Mouse (Mus musculus) lung, adult 18-20 months (tissue): ENCODE measurements around the gene Ubald2.
A peak's percentile ranks its signal among the peaks of the same experiment; 100 is the strongest.

Experiments
- DNase-seq, 2 experiments: peaks; one replicate each; pipeline ENCODE4 v3.0.0; 2022; ENCODE audit warnings: mixed read lengths in 2 of 2

Ubald2 gene

DNA sequence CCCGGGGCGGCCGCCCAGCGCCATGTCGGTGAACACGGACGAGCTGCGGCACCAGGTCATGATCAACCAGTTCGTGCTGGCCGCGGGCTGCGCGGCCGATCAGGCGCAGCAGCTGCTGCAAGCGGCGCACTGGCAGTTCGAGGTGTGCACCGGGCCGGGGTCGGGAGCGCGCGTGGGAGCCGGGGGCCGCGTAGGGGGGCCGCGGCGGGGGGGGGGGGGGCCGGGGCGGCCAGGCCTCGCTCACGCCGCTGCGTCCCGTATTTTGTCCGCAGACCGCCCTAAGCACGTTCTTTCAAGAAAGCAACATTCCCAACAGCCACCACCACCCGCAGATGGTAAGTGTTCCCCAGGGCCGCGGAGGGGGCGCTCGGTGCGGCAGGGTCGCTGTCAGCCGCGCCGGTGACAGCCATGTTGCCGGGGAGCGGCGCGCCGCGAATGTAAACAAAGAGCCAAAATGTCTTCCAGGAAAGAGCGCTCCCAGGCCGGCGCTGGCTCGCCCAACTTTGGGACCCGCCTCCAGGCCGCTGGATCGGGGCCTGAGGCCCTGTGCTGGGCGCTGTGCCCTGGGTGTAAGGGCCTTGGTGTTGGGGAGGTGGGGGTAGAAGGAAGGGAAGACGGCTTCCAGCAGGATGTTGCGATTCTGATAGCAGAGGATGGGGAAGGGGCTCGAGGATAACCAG is 533 bp downstream of the Ubald2 start:
- DNase-seq, result peak; percentile 79 to 84

DNA sequence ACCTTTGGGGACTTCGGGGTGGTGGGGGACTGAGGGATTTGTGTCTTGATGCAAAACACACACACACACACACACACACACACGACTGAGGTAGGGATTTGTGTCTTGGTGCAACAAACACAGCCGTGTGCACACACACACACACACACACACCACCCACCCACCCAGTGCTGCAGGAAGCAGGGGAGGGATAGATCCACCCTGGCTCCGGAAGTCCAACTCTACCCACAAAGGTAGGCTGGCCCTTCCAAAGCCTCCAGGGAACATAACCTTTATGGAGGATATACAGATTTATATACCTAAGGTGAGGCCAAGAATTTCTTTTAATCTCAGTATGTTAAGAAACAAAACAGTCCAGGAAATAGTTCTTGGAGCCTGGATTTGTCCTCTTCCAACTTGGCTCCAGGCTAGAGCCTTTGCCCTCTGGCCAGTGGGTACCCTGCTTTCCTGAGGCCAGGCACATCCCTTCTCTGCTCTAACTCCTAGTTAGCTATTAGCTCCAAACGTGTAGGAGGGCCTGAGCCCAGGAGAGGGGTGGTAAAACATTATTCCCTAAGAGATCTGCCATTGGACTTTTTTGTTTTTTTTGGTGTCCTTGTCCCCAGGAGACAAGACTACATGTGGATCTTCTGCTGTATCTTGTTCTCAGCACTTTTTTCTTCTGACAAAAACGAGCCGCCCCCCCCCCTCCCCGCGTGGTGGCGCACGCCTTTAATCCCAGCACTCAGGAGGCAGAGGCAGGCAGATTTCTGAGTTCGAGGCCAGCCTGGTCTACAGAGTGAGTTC is 1.3 kb downstream of the Ubald2 start:
- DNase-seq, result no peak

DNA sequence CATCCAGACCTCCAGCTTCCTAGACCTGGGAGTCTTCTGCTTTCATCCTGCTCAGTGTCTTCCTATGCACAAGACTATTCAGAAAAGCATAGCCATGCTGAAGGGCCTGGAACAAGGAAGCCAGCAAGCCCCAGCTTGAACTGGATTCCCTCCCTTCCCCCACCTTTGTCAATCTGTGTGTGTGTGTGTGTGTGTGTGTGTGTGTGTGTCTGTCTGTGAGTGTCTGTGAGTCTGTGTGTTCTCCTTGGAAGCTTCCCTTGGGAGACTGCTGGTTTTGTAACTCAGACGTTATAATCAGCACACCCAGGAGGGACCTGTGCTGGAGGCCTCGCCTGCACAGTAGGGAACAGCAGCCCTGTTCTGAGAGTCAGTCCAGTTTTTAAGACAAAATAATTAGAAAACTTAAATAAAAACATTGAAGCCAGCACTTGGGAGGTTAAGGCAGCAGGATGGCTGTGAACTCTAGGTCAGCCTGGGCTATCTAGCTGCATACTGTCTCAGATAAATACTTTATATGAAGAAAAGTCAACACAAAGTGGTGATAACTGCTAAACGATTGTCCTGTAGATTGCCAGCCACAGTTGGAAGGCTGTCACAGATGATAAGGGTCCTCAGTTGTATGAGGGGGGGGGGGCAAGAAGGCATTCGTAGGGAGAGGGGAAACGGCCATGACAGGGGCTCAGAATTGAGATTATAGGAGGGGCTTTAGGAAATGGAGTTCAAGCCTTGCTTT is 2.3 kb downstream of the Ubald2 start:
- DNase-seq, result no peak

DNA sequence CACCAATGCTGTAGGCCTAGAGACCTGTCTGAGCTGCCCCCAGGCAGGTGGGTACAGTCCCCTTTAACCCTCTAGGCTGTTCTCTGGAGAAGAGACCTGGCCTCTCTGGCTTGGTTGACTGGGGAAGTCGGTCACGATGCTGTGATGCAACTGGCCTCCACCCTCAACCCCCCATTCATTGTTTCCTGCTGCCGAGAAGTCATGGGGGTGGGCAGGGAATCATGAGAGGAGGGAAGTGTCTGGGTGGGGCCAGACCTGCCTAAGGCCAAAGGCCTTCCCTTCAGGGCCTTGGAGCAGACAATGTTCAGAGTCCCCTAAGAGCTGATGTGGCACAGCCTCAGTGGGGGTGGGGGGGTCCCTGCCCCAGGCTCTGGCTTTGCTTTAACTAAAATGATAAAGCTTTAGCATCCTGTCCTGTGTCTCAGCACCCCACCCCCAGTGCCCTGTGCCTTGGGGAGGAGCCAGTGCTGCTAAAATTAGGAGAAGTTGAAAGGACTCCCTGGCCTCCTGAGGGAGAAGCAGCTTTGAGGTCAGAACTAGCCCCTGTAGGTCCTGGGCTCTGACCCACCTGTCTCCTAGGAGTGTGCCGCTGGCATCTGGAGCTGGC is 2.9 kb downstream of the Ubald2 start:
- DNase-seq, result peak; percentile 77 to 78

DNA sequence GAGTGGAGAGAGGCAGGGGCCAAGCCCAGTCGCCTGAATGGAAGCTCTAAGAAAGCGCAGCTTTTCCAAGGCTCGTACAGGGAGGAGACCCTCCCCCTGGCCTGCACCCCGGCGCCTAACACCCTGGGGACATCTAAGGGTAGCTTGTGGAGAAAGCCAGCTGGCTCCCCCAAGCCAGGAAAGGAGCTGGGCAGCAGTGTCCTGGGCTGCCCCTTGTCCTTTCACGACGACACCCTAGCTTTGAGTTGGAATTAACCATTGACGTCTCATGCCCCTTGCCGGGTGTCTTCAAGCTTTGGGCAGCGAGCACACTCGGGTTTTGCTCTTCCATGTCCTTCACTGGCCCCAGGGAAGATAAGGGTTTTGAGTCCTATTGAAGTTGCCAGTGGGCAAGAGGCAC is 3.6 kb downstream of the Ubald2 start:
- no peak for DNase-seq

DNA sequence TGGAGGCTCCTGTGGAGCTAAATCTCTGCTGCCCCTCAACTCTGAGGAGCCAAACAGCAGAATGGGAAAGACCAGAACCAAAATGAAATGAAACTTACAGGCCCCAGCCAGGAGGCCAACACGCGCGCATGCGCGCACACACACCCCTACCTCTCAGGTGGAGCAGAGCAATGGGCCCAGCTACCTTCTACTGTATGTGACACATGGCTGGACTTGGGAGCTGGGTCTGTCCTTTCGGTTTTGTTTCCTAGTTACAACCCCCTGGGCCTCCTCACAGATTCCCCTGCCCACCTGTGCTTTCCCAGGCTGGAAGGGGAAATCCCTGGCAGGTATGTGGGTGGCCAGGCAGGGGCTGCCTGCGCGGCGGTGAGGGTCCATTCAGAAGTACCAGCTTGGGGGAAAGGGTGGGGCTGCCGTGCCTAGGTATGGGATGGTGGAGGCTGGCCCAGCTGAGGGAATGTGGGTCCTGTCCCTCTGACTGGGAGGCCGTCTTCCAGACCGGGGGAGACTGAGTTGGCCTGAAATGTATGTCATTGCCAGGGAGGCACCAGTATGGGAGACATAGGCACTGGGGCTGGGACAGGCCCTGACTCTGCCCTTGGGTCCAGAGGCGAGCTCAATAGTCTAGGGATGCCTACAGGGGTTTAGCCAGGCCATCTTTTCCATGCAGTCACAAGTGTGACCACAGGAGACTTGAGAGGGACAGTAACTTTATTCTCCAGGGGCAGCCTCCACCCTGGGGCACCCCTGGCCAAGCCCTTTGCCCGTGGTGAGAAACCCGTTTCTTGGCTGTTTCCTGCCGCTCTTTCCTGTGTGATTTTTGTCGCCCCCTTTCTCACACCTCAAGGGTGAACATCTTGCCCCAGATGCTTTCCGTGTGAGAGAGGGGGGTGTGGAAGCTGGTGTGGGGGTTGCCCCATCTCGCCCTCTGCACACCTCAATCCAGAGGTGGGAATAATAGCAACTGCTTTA is 5.7 kb downstream of the Ubald2 start:
- no peak for DNase-seq

DNA sequence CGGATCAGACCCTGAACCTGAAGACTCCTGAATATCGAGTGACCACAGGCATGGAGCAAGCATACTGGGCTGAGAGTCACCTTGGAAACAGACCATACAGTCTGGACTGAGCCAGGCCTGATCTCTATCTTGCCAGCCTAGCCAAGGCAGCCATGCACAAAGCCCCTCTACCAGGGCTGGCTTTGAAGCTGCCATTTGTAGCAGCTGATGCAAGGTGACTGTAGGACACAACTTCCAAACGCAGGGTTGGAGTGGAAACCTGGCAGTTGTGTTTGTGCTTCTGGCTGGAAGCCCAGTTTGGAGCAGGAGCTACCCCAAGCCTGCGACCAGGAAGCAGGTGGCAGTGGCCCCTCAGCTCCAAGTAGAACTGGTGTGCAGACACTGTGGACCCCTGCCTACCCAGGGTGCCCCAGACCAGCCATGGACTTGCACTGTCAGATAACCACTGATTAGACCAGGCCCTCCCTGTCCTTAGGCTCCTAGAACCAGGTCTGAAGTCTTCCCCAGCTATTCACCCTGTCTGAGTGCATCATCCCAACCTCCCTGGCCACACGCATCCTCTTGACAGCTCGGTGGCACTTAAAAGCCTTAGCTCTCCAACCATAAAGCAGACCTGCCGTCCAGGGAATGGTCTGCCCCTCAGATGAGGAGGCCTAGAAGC is 6.6 kb downstream of the Ubald2 start:
- DNase-seq, result no peak

DNA sequence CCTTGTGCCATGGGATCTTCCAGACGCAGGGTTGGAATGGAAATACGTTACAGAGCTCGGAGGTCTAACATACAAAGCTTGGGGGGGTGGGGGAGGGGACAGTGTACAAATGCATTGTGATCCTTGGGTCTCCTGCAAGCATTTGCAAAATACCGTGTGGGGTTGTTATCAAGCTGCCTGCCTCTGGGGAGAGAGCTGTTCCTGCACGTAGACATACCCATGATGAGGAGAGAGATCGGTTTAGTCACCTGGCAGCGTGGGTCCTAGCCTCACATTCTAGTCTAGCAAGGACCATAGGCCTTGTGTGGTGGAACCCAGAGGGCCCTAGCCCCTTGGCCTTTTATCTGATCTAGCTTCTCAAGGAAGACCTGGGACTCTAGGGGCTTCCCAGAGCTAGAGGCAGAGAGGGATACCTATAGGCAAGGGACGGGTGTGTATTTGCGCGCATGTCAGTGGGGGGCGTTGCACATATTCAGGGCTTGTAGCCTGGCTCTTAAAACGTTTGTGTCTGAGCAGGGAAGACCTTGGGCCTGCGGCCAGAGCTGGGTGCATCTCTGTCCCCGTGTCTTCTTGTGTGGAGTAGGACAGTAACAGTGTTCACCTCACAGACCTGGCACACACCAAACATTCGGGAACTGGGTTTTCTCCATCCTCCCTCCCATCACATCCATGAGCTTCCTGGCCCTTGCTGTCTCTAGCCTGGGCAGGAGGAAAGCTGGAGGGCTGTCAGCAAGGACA is 8.4 kb downstream of the Ubald2 start:
- DNase-seq, result no peak

DNA sequence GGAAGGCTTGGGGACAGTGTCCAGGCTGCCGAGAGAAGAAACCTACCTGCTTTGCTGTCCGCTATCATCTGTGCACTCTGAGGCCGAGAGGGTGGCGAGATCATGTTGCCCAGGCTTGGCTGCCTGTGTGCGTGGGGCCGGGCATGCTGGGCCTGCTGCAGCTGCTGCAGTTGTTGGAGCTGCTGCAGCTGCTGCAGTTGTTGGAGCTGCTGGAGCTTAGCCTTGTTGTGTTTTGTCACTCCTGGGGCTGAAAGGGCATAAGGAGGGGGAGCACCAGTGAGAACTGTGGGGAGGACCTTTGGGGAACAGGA is 8.9 kb downstream of the Ubald2 start:
- DNase-seq, result no peak

DNA sequence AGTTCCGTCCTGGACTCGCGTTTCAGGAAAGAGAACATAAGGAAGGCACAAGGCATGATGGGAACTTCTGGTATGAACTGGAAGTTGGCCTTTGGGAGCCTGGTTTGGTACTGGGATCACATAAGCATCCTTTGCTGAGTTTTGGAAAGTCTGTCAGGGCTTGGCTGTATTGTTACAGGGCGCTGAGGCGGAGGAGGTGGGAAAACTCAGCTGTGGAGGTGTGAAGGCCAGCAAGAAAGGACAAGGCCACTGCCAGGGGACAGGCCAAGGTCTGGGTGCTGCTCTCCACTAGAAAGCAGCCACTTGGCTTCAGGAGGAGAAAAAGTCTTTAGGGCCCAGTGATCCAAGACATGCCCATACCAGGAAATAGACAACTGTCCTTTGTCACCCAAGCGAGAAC is 9.4 kb downstream of the Ubald2 start:
- DNase-seq, result no peak

DNA sequence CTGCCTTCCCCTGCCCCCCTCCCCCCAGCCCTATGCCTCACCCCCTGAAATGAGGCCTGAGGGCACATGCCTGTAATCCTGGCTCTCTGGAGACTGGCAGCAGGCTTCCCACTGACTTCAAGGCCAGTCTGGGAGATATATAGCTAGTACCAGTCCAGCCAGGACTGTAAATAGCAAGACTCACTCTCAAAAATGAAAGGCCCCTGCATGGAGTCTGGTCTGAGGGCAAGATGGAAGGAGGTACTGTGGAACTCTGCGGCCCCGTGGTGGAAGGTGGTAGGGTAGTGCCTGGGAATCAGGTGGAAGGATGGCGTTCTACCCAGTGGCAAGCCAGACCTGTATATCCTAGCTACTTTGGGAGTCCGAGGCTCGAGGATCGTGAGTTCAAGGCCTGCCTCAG is 10.0 kb downstream of the Ubald2 start:
- DNase-seq, result no peak

DNA sequence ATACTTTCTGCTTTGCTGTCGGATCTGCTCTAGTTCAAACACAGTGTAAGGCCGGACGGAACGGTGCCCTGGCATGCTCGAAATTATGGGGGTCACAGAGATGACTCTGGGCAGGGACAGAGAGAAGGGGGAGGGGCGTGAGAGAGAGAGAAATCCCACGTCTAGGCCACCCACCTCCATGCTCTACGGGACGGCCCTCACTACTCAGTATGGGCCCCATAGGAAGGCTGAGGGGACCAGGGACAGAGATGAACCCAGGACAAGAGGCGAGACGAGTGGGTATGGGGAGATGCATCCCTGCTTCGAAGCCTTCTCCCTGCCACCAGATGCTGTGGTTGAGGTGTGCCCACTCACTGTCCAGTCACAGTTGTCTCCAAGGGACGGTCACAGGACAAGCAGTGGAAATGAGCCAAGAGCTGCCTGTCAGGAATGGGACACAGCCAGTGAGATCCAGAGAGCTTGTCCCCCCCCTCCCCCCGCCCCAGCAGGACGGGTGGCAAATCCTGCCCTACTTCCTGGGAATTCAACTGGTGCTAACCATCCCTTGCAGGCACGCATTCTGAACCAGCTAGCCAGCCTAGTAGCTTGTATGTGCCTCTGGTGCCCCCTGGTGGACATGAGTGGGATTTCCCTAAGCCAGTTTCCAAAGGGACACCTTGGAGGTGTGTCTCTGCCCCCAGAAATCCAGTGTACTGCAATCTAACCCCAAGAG is 11.9 kb downstream of the Ubald2 start:
- peak; percentile 88 to 91 for DNase-seq

DNA sequence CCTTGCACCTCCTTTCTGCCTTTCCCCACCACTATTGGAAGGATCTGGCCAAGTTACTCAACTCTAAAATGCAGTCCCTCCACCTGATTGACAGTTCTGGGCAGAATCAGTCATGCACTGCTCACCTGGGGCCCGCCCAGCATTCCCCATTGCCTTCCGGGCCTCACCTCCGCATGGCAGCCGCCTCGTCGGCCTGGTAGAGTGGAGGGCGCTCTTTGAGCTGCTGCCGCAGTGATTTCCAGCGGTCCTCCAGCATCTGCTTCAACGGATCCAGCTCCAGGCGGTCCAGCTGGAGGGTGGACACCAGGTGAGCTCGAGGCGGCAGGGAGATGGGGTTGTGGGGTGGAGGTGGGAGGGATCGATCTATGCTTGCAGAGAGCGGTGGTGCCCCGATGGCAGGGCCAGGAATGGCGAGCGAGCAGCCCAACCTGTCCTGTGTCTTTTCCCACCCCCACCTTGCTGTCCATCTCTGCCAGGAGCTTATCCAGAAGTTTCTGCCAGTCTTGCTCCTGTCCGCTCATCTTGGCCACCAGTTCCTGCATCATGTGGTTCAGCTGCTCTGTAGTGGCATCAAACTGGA is 12.5 kb downstream of the Ubald2 start:
- no peak for DNase-seq

DNA sequence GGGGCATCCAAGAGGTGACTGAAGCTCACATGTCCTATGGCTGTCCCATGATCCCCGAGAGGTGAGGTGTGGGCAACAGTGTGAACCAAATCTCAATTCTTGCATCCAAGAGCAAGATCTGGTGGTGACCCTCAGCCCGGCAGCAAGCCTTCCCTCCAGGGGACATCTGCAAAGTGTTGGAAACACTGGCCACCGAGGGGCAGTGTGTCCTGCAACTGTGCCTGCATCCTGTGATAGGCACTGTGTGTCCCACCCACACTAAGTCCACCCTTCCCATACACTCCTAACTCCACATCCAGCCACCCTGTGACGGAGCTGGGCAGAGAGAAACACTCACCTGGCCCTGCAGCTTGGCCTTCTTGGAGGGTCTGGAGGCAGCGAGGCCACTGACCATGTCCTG is 13.9 kb downstream of the Ubald2 start:
- no peak for DNase-seq

DNA sequence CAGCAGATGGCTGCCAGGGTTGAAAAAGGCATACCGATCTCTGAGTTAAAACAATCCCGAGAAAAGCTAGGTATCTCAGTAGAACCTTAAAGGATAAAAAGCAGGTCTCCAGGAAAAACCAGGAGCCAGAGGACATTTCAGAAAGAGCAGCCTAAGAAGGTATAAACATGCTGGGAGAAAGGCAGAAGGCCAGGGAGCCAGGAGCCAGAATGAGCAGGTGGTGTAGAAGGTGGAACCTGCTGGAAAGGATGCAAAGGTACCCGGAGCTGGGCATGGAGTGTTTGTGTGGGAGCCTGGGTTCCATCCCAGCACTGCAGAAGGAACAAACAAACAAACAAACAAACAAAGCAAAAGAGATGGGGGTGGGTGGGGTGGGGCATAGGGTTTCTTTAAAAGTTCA is 15.4 kb downstream of the Ubald2 start:
- no peak for DNase-seq

DNA sequence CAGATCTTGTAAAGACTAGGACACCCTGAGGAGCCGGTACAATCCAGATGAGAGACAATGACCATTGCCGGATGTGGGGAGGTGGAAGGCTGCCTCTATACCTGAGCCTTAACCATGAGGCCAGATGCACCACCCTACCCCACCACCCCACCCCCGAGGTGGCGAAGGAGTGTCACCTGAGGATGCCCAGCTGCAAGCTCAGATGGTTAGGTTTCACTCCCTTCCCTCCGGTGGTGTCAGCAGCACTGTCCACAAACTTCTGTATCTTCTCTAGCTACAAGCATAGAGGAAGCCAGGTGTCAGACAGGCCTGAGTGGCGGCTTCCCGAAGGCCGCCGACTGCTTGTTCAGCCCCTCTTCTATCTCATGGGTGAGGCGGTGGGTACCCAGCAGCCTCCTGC is 20.0 kb downstream of the Ubald2 start:
- DNase-seq, result no peak

DNA sequence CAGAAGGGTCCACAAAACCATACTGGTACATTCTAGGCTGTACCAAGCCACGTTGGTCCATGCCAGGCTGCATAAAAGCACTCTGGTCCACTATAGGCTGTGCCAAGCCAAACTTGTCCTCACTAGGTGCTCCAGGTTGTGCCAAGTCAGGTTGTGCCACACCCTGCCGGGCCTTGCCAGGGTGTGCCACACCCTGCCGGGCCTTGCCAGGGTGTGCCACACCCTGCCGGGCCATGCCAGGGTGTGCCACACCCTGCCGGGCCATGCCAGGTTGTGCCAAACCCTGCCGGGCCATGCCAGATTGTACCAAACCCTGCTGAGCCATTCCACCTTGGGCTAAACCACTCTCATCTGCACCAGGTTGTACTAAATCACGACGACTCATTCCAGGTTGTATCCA is 22.3 kb downstream of the Ubald2 start:
- no peak for DNase-seq

DNA sequence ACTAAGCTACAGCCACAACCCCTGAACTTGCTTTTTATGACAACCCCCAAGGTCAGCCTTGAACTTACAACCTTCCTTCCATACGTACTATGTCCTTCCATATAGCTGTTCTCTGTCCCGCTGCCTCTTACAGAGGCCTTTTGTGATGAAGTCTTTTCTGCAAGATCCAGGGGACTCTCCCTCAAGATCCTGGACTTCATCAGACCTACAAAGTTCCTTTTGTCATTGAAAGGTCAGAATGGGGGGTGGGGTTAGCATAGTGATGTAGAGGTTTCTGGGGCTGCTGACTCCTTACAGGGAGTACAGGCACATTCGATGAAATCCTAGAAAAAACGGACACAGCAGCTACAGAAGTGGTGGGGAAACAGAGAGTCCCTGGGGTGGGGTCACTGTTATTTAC is 25.9 kb downstream of the Ubald2 start:
- no peak for DNase-seq

DNA sequence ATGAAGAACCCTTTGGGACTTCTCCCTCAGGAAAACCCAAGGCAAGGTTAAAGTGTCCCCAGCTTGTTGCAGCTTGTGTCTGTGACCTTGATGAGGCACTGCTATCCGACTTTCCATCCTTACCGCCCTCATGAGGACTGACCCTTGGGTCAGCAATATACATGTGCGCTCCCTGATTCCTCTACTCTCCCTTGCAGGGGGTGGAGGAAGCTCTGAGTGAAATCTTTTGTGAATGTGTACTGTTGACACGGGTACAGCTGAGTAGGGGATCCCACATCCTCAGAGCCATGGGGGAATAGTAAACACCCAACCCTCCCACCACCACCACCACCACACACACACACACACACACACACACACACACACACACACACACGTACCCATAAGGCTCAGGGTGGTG is 29.4 kb downstream of the Ubald2 start:
- no peak for DNase-seq

DNA sequence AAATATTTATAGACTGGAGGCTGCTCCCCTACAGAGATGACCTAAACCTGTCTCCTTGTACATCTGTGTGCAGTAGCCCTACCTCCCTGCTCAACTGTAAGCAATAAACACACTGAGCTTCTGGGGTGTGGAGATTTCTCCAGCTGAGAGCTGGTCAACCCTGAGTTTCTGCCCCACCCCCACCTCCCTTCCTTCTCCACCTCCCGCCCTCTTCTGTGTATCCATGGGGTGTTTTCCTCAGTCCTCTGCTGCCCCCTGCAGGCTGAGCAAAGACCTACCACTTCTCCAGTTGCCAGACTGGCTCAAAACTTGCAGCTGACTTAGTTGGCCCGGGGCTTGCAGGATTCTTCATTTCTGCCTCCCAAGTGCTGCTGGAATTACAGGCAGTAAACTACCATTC is 29.9 kb downstream of the Ubald2 start:
- DNase-seq, result peak; percentile 81 to 86
